Mouse (Mus musculus) olfactory bulb, adult 2 months (tissue): Measurements from ENCODE around the gene Ptpn1. TPM values are rescaled to one million over a fixed set of nuclear protein-coding genes. Genes with fewer than 3 reads are reported as not detected.

Experiments
- H3K27ac ChIP-seq: fragments of 200-500 bp; 2 replicates; pipeline ENCODE4 v1.5.1; 2012; ENCODE audit warnings: low read depth, low read length; ENCODE audit not compliant: insufficient read depth
- H3K4me1 ChIP-seq: fragments of 200-500 bp; 2 replicates; pipeline ENCODE4 v1.6.1; 2012; ENCODE audit warnings: low read length; ENCODE audit not compliant: control insufficient read depth, insufficient read depth
- H3K4me3 ChIP-seq: fragments of 200-500 bp; 2 replicates; pipeline ENCODE4 v1.5.1; 2012; ENCODE audit warnings: mild to moderate bottlenecking, low read depth, low read length, moderate library complexity; ENCODE audit not compliant: insufficient read depth
- CTCF ChIP-seq: fragments of 200-500 bp; IDR thresholded peaks from 2 replicates; pipeline ENCODE4 v1.5.1; 2012; ENCODE audit warnings: low read depth, mild to moderate bottlenecking, low read length, moderate library complexity; ENCODE audit not compliant: insufficient read depth
- POLR2A ChIP-seq: fragments of 200-500 bp; IDR thresholded peaks from 2 replicates; pipeline ENCODE4 v1.6.1; 2012; ENCODE audit warnings: mild to moderate bottlenecking, low read depth, low read length, moderate library complexity; ENCODE audit not compliant: insufficient read depth
- WGBS: fragments of 180-500 bp; shearing (Covaris S2); methylation state at CpG from one replicate; pipeline ENCODE4 v1.1.7; 2018; 5-methylcytosine and 5-hydroxymethylcytosine counted together
- polyA plus RNA-seq: library from polyadenylated mRNA; stranded (reverse); fragments of >200 nt; gene quantifications from 2 replicates; pipeline ENCODE4 v1.2.4, GENCODE M21; 2012; ENCODE audit warnings: low replicate concordance; ENCODE audit not compliant: missing spikeins, insufficient read depth, insufficient read length

The Ptpn1 gene
- polyA plus RNA-seq, 1 experiment: not detected

- Histone ChIP-seq H3K4me1 (peaks cover 10% of the 10 kb centered on the region), H3K4me3 (no peak overlapping the region), H3K27ac (no peak overlapping the region)
- 83% methylated on average over 4 of the region's 4 CpGs for WGBS
- TF ChIP-seq CTCF (no peak), POLR2A (no peak)
Observed at GRCm38 (mm10) chr2:167928002-167928526, 3.8 kb upstream of the Ptpn1 start.

GRCm38 (mm10) chr2:167928972-167929371, 2.9 kb upstream of the Ptpn1 start:
- WGBS: 93% methylated on average over 3 of the region's 3 CpGs
- Histone ChIP-seq H3K4me1 (peaks cover 10% of the 10 kb centered on the region), H3K27ac (no peak overlapping the region), H3K4me3 (no peak overlapping the region)
- TF ChIP-seq POLR2A (no peak), CTCF (no peak)

- Histone ChIP-seq H3K4me1 (peaks cover 8% of the 10 kb centered on the region), H3K4me3 (no peak overlapping the region), H3K27ac (no peak overlapping the region)
- 98% methylated on average over 3 of the region's 3 CpGs for WGBS
- TF ChIP-seq POLR2A (no peak), CTCF (no peak)
Observed at GRCm38 (mm10) chr2:167930975-167931374, 882 bp upstream of the Ptpn1 start.

GRCm38 (mm10) chr2:167932727-167933231, 922 bp downstream of the Ptpn1 start:
- H3K4me1 ChIP-seq: peaks cover 14% of the 10 kb centered on the region
- under 1% methylated on average over 18 of the region's 18 CpGs for WGBS
- TF ChIP-seq POLR2A: no peak
- no peak for TF ChIP-seq CTCF
- peak overlapping the region; percentile 76 for H3K27ac ChIP-seq
- H3K4me3 ChIP-seq: peak overlapping the region; percentile 90

- TF ChIP-seq CTCF (no peak), POLR2A (no peak)
- H3K4me1 ChIP-seq: peaks cover 15% of the 10 kb centered on the region
- H3K27ac ChIP-seq: peak overlapping the region; percentile 76
- WGBS: 8% methylated on average over 7 of the region's 7 CpGs
- peak overlapping the region; percentile 90 for H3K4me3 ChIP-seq
Observed at GRCm38 (mm10) chr2:167933397-167933796, 1.5 kb downstream of the Ptpn1 start.

GRCm38 (mm10) chr2:167935956-167936355, 4.1 kb downstream of the Ptpn1 start:
- H3K27ac ChIP-seq: no peak overlapping the region
- 56% methylated on average over 3 of the region's 3 CpGs for WGBS
- peaks cover 35% of the 10 kb centered on the region for H3K4me1 ChIP-seq
- TF ChIP-seq POLR2A: no peak
- H3K4me3 ChIP-seq: no peak overlapping the region

GRCm38 (mm10) chr2:167938786-167939185, 6.9 kb downstream of the Ptpn1 start:
- WGBS: 69% methylated on average over 3 of the region's 3 CpGs
- H3K4me3 ChIP-seq: no peak overlapping the region
- H3K4me1 ChIP-seq: peaks cover 56% of the 10 kb centered on the region
- H3K27ac ChIP-seq: no peak overlapping the region
- TF ChIP-seq CTCF (no peak), POLR2A (no peak)

- TF ChIP-seq CTCF: no peak
- TF ChIP-seq POLR2A: no peak
- Histone ChIP-seq H3K4me1 (peaks cover 59% of the 10 kb centered on the region), H3K27ac (no peak overlapping the region), H3K4me3 (no peak overlapping the region)
- 48% methylated on average over 4 of the region's 4 CpGs for WGBS
Observed at GRCm38 (mm10) chr2:167939204-167939603, 7.3 kb downstream of the Ptpn1 start.

GRCm38 (mm10) chr2:167939632-167940399, 8.0 kb downstream of the Ptpn1 start:
- TF ChIP-seq POLR2A (no peak), CTCF (no peak)
- 38% methylated on average over 11 of the region's 11 CpGs for WGBS
- Histone ChIP-seq H3K4me1 (peaks cover 65% of the 10 kb centered on the region), H3K4me3 (no peak overlapping the region), H3K27ac (no peak overlapping the region)
